Mouse (Mus musculus) hindbrain, embryonic 16.5 days (tissue): ENCODE measurements around the gene 1700003E16Rik. TPM values are rescaled to one million over a fixed set of nuclear protein-coding genes. Genes with fewer than 3 reads are reported as not detected.

Source experiments
- ATAC-seq: fragments of 200-750 bp; cut with Nextera tagmentation; 2 replicates; pipeline ENCODE4 v1.8.0; 2017; ENCODE audit warnings: moderate TSS enrichment, moderate library complexity
- H3K27ac ChIP-seq: fragments of 300-500 bp; sonication (generic); 2 replicates; pipeline ENCODE4 v1.5.1; 2014; ENCODE audit warnings: low read depth, mild to moderate bottlenecking, control low read depth, low read length, moderate library complexity
- H3K27me3 ChIP-seq: fragments of 300-500 bp; sonication (generic); replicated peaks from 2 replicates; pipeline ENCODE4 v1.6.1; 2014; ENCODE audit warnings: low read length; ENCODE audit not compliant: control insufficient read depth, insufficient read depth
- H3K36me3 ChIP-seq: fragments of 300-500 bp; sonication (generic); 2 replicates; pipeline ENCODE4 v1.6.1; 2014; ENCODE audit warnings: mild to moderate bottlenecking, low read length, moderate library complexity, mixed read lengths; ENCODE audit not compliant: control insufficient read depth, insufficient read depth
- H3K4me1 ChIP-seq: fragments of 300-500 bp; sonication (generic); 2 replicates; pipeline ENCODE4 v1.6.1; 2014; ENCODE audit warnings: low read depth, low read length; ENCODE audit not compliant: control insufficient read depth, insufficient read depth
- H3K4me2 ChIP-seq: fragments of 300-500 bp; sonication (generic); 2 replicates; pipeline ENCODE4 v1.6.1; 2014; ENCODE audit warnings: mild to moderate bottlenecking, low read length, control low read depth, moderate library complexity
- H3K4me3 ChIP-seq: fragments of 300-500 bp; sonication (generic); 2 replicates; pipeline ENCODE4 v1.5.1; 2014; ENCODE audit warnings: mild to moderate bottlenecking, low read length, control low read depth, moderate library complexity
- H3K9ac ChIP-seq: fragments of 300-500 bp; sonication (generic); 2 replicates; pipeline ENCODE4 v1.6.1; 2014; ENCODE audit warnings: low read depth, mild to moderate bottlenecking, control low read depth, low read length, moderate library complexity
- H3K9me3 ChIP-seq: fragments of 300-500 bp; sonication (generic); 2 replicates; pipeline ENCODE4 v1.6.1; 2014; ENCODE audit warnings: mild to moderate bottlenecking, low read length, moderate library complexity; ENCODE audit not compliant: control insufficient read depth
- WGBS: fragments of 180-500 bp; shearing (Covaris S2); extraction: QIAGEN DNeasy Blood & Tissue Kit; methylation state at CpG from one replicate; pipeline ENCODE4 v1.1.7; 2014; 5-methylcytosine and 5-hydroxymethylcytosine counted together
- polyA plus RNA-seq: library from polyadenylated mRNA; unstranded; fragments of >200 nt; fragmentation: Nextera tagmentation; extraction: Ambion mirVana; gene quantifications from 2 replicates; pipeline ENCODE4 v1.2.1, GENCODE M21; 2015

The 1700003E16Rik gene
- 11.0 and 12.9 TPM in 2 replicates for polyA plus RNA-seq

- Histone ChIP-seq H3K36me3 (peaks cover 6% of the 10 kb centered on the region), H3K4me2 (peak within 1 kb of the TSS; percentile 89), H3K9me3 (no peaks in the 10 kb centered on the region), H3K9ac (peak within 1 kb of the TSS; percentile 74), H3K4me1 (peaks cover 10% of the 10 kb centered on the region), H3K27ac (peak within 1 kb of the TSS; percentile 5; the same call in 1 of the 2 replicates), H3K4me3 (peak within 1 kb of the TSS; percentile 67), H3K27me3 (peaks cover 14% of the 10 kb centered on the region)
- under 1% methylated on average over 31 of the region's 32 CpGs for WGBS
- peak; percentile 91 for ATAC-seq
Measured at GRCm38 (mm10) chr6:83156259-83156684, at the start of gene 1700003E16Rik, which contains the start of gene Wdr54. TSS of gene 1700003E16Rik (plus strand) at chr6:83156404. TSS of gene Wdr54 (minus strand) at chr6:83156397.

- ATAC-seq: 0 out of 2 replicates have a peak, but pooled peaks have one; percentile 1
- Histone ChIP-seq H3K36me3 (no peaks in the 10 kb centered on the region), H3K27ac (no peak overlapping the region; the same call in 1 of the 2 replicates), H3K9ac (peak overlapping the region; percentile 95; the same call in 1 of the 2 replicates), H3K27me3 (no peaks in the 10 kb centered on the region), H3K4me2 (peak overlapping the region; percentile 94), H3K9me3 (no peaks in the 10 kb centered on the region), H3K4me3 (no peak overlapping the region; the same call in 1 of the 2 replicates), H3K4me1 (peaks cover 31% of the 10 kb centered on the region)
- 38% methylated on average over 13 of the region's 13 CpGs for WGBS
Measured at GRCm38 (mm10) chr6:83107566-83108400, 48.4 kb upstream of the 1700003E16Rik start.

- peak within 1 kb of the TSS; percentile 95 for H3K9ac ChIP-seq
- H3K4me2 ChIP-seq: peak within 1 kb of the TSS; percentile 94
- no peaks in the 10 kb centered on the region for H3K9me3 ChIP-seq
- no peaks in the 10 kb centered on the region for H3K27me3 ChIP-seq
- no peaks in the 10 kb centered on the region for H3K36me3 ChIP-seq
- peak; percentile 93 for ATAC-seq
- H3K27ac ChIP-seq: peak within 1 kb of the TSS; percentile 80
- H3K4me1 ChIP-seq: peaks cover 23% of the 10 kb centered on the region
- WGBS: under 1% methylated on average over 75 of the region's 76 CpGs
- peak within 1 kb of the TSS; percentile 66 for H3K4me3 ChIP-seq
Measured at GRCm38 (mm10) chr6:83108762-83109668, 47.2 kb upstream of the 1700003E16Rik start, which contains the start of gene Mrpl53. TSS of gene Mrpl53 (plus strand) at chr6:83109040.

- Histone ChIP-seq H3K9ac (no peak overlapping the region), H3K4me3 (no peak overlapping the region), H3K9me3 (no peaks in the 10 kb centered on the region), H3K4me1 (peaks cover 39% of the 10 kb centered on the region), H3K27ac (no peak overlapping the region), H3K4me2 (no peak overlapping the region), H3K36me3 (no peaks in the 10 kb centered on the region), H3K27me3 (no peaks in the 10 kb centered on the region)
- WGBS: 93% methylated on average over 4 of the region's 4 CpGs
- ATAC-seq: no peak
Measured at GRCm38 (mm10) chr6:83111510-83112136, 44.6 kb upstream of the 1700003E16Rik start.

GRCm38 (mm10) chr6:83115011-83115671 lies 41.1 kb upstream of the 1700003E16Rik start, which contains the start of gene Mogs:
TSS of gene Mogs (plus strand) at chr6:83115496.
- Histone ChIP-seq H3K4me1 (peaks cover 33% of the 10 kb centered on the region), H3K4me3 (peak within 1 kb of the TSS; percentile 95), H3K9ac (peak within 1 kb of the TSS; percentile 98), H3K27me3 (no peaks in the 10 kb centered on the region), H3K36me3 (peaks cover 12% of the 10 kb centered on the region; the same call in 1 of the 2 replicates), H3K4me2 (peak within 1 kb of the TSS; percentile 79), H3K9me3 (no peaks in the 10 kb centered on the region), H3K27ac (peak within 1 kb of the TSS; percentile 87)
- WGBS: 2% methylated on average over 29 of the region's 58 CpGs
- ATAC-seq: peak; percentile 90

GRCm38 (mm10) chr6:83115682-83116372 lies 40.4 kb upstream of the 1700003E16Rik start:
- H3K4me1 ChIP-seq: peaks cover 34% of the 10 kb centered on the region
- peak overlapping the region; percentile 95 for H3K4me3 ChIP-seq
- peaks cover 12% of the 10 kb centered on the region; the same call in 1 of the 2 replicates for H3K36me3 ChIP-seq
- under 1% methylated on average over 33 of the region's 48 CpGs for WGBS
- ATAC-seq: peak; percentile 70
- no peaks in the 10 kb centered on the region for H3K9me3 ChIP-seq
- no peaks in the 10 kb centered on the region for H3K27me3 ChIP-seq
- peak overlapping the region; percentile 98 for H3K9ac ChIP-seq
- H3K27ac ChIP-seq: peak overlapping the region; percentile 87
- H3K4me2 ChIP-seq: peak overlapping the region; percentile 79

GRCm38 (mm10) chr6:83116373-83117164 lies 39.6 kb upstream of the 1700003E16Rik start:
- no peak for ATAC-seq

More at GRCm38 (mm10) chr6:83116373-83117164, 39.6 kb upstream of the 1700003E16Rik start:
- WGBS: 74% methylated on average over 11 of the region's 11 CpGs
- H3K27ac ChIP-seq: no peak overlapping the region
- peaks cover 34% of the 10 kb centered on the region for H3K4me1 ChIP-seq
- H3K27me3 ChIP-seq: no peaks in the 10 kb centered on the region
- H3K4me2 ChIP-seq: peak overlapping the region; percentile 79
- peak overlapping the region; percentile 98 for H3K9ac ChIP-seq
- H3K9me3 ChIP-seq: no peaks in the 10 kb centered on the region
- H3K36me3 ChIP-seq: peaks cover 12% of the 10 kb centered on the region; the same call in 1 of the 2 replicates
- H3K4me3 ChIP-seq: peak overlapping the region; percentile 95
